Mouse (Mus musculus): ENCODE measurements at regions not wholly inside any gene's neighbourhood (a gene's known extent, or its start where the extent isn't known, plus 50 kb on each side); places are given as distances from the start of the nearest gene placed in this dataset.

- DNase-seq, result no peak
Measured at GRCm38 (mm10) chr19:45288722-45289121, 53.1 kb upstream of the Lbx1 start.

GRCm38 (mm10) chr19:45297812-45298211, 62.2 kb upstream of the Lbx1 start:
- no peak for DNase-seq

DNA sequence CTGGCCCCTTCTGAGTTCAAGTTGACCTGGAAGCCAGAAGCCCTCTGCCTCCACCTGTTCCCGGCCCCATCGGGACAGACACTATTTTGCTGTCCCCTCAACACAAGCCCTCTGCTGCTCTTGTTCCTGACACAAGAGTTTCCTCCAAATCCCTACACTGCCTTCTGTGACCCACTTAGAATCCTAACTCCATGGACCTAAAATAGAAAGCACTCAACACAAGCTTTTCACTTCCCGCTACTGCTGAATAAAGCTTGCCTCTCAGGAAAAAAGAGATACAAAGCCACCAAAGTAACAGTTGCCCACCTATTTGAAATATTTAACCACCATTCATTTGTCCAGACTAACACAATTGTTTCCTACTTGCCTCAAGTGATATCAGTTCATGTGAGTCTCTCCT, 63.7 kb upstream of the Lbx1 start:
- no peak for DNase-seq

- no peak for DNase-seq
Measured at GRCm38 (mm10) chr19:45299768-45300167, 63.8 kb upstream of the Btrc start.

DNA sequence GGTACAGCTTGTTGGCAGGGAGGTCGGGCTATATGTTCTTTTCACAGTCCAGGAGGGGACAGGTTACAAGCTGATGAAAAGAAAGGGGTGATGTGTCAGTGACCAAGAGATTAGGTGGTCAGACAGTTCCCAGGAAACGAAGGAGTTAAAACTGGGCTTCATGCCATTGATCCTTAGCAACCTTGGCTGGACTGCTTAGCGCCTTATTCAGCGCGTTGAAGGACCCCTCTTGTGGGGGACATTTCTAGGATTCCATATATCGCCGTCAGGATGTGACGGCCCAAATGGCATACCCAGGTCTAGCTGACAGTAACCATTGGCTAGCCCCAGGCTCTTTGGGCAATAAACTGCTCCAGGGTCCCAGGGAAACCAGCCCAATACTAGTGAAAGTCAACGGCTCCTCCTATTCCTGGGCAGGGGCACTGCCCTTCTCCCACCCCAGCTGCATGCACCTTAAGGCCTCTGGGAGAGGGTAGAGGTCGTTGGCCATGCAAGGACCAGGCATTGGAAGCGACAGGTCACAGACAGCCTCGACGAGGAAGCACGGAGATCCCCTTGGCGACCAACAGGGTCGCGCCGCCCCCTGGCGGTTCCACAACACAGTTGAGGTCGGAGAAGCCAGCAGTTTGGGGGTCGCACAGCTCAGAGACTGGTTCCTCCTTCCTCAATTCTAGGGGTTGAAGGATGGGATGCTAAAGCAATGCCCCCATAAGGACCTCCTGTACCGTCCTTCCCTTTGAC, 62.7 kb upstream of the Btrc start:
- DNase-seq, result peak; percentile 58

GRCm38 (mm10) chr19:45301432-45301732, 62.2 kb upstream of the Btrc start:
- no peak for DNase-seq

DNA sequence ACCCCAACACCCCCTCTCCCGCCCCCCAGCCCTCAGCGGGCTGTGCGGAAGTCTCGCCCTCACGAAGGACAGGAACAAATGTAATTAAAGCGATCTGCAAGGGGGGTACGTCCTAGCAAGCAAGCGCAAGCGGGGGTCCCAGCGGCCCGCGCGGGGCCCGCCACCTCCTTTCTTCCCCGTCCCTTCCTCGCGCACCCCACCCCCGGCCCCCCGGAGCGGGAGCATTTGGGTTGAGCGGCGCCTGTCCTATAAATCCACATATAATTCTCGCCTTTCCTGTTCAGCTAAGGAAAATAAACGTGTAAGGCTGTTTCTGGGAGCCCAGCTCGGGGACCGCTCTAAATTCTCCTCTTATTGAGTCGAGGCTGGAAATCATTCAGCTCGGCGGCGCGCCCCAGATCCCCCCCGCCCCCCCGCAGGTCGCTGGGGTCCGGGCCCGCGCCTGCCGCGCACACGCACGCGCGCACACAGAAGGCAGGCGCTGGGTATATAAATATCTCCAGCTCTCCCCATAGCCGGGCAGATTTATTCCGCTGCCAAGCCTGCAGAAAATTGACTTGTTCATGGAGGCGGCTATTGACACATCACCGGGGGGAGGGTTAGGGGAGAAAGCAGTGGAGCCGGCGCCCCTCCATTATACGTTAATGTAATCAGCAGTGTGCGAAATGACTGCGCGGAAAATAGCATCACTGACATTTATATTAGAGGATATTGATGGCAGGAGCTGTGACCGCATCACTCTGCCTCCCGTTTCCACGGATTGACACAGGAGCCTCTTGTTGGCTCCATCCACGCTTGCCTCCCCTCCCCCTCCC, 61.6 kb upstream of the Btrc start:
- peak; percentile 42 for DNase-seq

DNA sequence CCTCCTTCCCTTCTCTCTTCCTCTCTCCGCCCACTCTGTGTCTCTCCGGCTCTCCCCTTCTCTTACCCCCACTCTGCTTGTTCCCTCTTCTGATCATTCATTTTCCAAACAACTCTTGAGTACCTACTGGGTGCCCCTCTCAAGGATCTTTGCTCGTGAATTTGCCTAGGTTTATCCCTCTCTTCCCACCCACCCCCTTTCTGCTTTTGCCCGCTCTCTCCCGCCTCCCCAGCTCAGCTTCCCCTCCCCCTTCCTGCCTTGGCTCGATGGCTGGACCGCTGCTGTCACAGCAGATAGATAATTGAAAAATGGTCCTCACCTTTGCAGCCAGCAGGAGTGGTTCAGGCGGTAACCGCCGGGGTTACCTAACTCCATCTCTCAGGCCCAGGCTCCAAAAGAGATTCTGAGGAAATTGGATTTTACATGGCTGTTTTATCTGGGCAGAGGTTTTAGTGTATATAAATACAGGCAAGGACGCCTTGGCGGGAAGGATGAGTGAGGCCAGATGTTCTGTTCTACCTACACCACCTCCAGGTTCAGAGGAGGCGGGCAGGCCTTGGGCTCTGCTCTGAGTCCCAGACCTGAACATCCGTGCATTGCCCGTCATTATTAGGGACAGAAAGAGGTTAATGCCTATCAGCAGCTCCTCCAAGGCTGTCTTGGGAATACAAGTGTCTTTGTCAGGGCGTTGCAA, 60.8 kb upstream of the Btrc start:
- no peak for DNase-seq

DNA sequence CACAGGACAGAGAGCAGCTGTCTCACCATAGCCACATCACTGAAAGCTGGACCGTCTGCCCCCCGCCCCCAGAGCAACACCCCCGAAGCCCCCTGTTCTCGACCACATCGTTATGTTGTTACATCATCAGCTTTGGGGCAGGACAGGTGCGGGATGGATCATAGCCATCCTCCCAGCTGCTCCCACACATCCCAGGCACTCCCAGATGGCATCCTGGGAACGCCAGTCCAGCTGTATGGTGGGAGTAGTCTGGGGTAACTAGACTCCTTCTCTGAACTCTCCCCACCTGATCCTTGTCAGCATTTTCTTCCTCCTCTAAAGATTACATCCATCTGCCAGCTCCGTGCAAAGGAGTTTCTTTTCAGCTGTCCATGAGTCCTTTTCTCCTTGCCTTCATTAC, 59.0 kb upstream of the Btrc start:
- DNase-seq, result no peak

- DNase-seq, result peak; percentile 45
Measured at GRCm38 (mm10) chr19:45307299-45308275, 55.9 kb upstream of the Btrc start.

DNA sequence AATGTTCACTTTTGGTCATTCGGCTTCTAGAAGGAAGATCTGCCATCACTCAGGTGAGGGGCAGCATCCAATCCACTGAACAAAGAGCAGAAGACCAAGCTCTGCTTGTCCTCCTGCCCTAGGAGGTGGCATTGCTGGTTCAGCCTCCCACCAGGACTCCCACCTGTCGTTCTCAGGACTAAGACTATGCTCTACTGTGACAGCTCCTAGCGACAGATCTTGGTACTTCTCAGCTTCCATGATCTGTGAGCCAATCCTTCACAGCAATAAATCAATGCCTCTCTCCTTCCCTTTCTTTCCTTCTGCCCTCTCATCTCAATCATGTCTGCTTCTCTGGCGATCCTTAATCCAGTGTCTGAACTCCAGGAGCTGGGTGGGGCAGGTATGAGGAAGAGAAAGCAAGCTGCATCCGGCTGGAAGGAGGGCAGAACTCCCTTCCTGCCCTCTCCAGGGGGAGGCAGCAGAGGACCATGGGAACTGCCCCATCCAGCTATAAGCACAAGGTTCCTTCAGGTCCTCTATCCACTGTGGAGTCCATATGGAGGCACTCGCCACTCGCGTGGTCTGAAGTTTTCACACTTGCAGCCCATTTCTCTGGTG, 54.8 kb upstream of the Btrc start:
- no peak for DNase-seq

DNA sequence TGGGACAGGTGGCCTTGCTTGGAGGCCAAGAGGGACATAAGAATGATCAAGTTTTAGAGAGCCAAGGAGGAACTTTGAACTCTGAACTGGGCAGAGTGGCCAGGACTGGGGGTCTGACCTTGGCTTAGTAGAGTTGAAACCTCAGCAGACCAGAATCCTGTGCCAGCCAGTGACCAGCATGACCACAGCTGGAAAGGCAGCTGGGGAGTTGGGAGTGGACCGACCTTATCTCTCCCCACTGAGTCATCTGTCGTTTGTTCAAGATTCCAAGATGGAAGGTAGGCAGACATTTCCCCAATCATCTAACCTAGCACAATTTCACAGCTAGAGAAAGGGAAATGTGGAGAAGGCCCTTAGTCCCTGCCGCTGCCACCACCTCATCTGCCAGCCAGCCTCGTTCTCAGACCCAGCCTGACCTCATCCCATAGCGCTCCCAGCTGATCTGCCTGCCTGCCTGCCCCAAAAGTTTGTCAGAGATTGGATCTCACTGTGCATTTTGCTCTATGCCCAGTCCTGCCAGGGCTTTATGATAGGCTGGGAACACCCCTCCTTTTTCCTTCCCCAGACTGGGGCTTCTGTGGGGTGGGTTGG, 53.1 kb upstream of the Btrc start:
- no peak for DNase-seq

- peak; percentile 76 for DNase-seq
Measured at GRCm38 (mm10) chr19:45310944-45311603, 52.5 kb upstream of the Btrc start.

- no peak for DNase-seq
Measured at GRCm38 (mm10) chr19:45311831-45312537, 51.5 kb upstream of the Btrc start.

GRCm38 (mm10) chr19:45312713-45313365, 50.7 kb upstream of the Btrc start:
- no peak for DNase-seq
